Mouse (Mus musculus) embryo, embryonic 11 days (tissue): ENCODE results near the gene Ran.

ENCODE experiments used
- DNase-seq: peaks from one replicate; pipeline ENCODE4 v3.0.0-alpha.2; 2015

Ran gene

GRCm38 (mm10) chr5:129065301-129065700, 45.4 kb downstream of the Ran start:
- no peak for DNase-seq

- DNase-seq, result no peak
These were observed 46.1 kb downstream of the Ran start for GRCm38 (mm10) chr5:129065946-129066345.

GRCm38 (mm10) chr5:129066541-129067230, 46.8 kb downstream of the Ran start:
- DNase-seq, result no peak

GRCm38 (mm10) chr5:129067231-129067834, 47.5 kb downstream of the Ran start:
- no peak for DNase-seq

GRCm38 (mm10) chr5:129071761-129072280, 52.0 kb downstream of the Ran start:
- no peak for DNase-seq

- DNase-seq, result no peak
These were observed 53.5 kb downstream of the Ran start for GRCm38 (mm10) chr5:129073404-129073803.
